Mouse (Mus musculus) olfactory bulb, adult 2 months (tissue): ENCODE results near the gene Foxp4. TPM values are rescaled to one million over a fixed set of nuclear protein-coding genes. Genes with fewer than 3 reads are reported as not detected.

ENCODE experiments used
- H3K27ac ChIP-seq: fragments of 200-500 bp; 2 replicates; pipeline ENCODE4 v1.5.1; 2012; ENCODE audit warnings: low read depth, low read length; ENCODE audit not compliant: insufficient read depth
- H3K4me1 ChIP-seq: fragments of 200-500 bp; 2 replicates; pipeline ENCODE4 v1.6.1; 2012; ENCODE audit warnings: low read length; ENCODE audit not compliant: control insufficient read depth, insufficient read depth
- H3K4me3 ChIP-seq: fragments of 200-500 bp; 2 replicates; pipeline ENCODE4 v1.5.1; 2012; ENCODE audit warnings: mild to moderate bottlenecking, low read depth, low read length, moderate library complexity; ENCODE audit not compliant: insufficient read depth
- CTCF ChIP-seq: fragments of 200-500 bp; IDR thresholded peaks from 2 replicates; pipeline ENCODE4 v1.5.1; 2012; ENCODE audit warnings: low read depth, mild to moderate bottlenecking, low read length, moderate library complexity; ENCODE audit not compliant: insufficient read depth
- POLR2A ChIP-seq: fragments of 200-500 bp; IDR thresholded peaks from 2 replicates; pipeline ENCODE4 v1.6.1; 2012; ENCODE audit warnings: mild to moderate bottlenecking, low read depth, low read length, moderate library complexity; ENCODE audit not compliant: insufficient read depth
- WGBS: fragments of 180-500 bp; shearing (Covaris S2); methylation state at CpG from one replicate; pipeline ENCODE4 v1.1.7; 2018; 5-methylcytosine and 5-hydroxymethylcytosine counted together
- polyA plus RNA-seq: library from polyadenylated mRNA; stranded (reverse); fragments of >200 nt; gene quantifications from 2 replicates; pipeline ENCODE4 v1.2.4, GENCODE M21; 2012; ENCODE audit warnings: low replicate concordance; ENCODE audit not compliant: missing spikeins, insufficient read depth, insufficient read length

Gene Foxp4
- polyA plus RNA-seq, 1 experiment = not detected

DNA sequence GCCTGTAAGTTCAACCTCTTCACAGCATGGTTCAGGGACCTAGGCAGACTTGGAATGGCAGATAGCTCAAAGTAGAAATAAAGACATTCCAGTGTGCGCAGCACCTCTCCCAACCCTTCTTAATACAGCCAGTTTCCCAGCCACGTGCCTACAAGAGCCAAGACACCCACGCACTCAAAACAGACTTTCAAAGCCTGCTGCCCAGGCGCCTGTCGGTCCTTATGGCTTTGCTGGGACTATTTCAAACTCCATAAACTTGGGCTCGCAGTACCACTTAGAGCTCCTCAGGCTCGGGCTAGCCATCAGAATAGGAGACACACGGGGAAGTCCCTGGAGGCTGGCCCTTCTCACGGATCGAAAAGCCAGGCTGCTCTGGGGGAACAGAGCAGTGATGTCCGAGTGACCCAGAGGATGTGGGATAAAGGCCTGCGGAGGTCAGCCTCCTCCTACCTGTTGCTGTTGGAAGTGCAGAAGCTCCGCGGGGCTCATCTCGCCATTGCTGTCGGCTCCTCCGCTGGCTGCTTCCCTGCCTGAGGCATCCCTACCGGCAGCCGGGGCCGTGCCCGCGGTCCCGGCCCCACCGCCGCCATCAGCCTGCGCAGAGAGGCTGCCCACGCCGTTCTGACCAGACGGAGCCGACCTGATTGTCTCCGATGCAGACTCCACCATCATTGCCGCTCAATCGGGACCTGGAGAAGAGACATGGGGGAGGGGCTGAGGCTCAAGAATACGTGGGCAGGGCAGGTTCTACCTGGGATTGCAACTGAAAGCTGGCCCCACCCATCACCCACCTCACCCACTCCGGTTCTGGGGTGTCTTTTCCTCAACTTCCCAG lies 20.4 kb downstream of the Foxp4 start:
- H3K4me3 ChIP-seq = no peak overlapping the region
- TF ChIP-seq CTCF (no peak), POLR2A (no peak)
- H3K4me1 ChIP-seq = peaks cover 2% of the 10 kb centered on the region
- no peak overlapping the region for H3K27ac ChIP-seq
- WGBS = 57% methylated on average over 35 of the region's 35 CpGs

DNA sequence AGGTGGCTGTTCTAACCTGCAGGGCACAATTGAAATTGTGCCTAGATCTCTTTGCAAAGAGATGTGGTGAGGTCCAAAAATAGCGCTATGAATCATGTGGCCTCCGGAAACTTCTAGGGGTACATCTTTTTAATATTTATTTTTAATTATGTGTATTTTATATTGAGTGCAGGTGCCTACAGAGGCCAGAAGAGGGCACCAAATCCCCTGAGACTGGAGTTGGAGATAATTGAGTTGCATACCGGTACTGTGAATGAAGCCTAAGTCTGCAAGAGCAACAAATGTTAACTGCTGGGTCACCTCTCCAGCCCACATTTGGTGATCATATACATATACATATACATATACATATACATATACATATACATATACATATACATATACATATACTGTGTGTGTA lies 22.7 kb downstream of the Foxp4 start:
- no peak for TF ChIP-seq CTCF
- no peak for TF ChIP-seq POLR2A
- WGBS = 66% methylated on average over 3 of the region's 3 CpGs
- Histone ChIP-seq H3K4me1 (peaks cover 6% of the 10 kb centered on the region; the same call in 1 of the 2 replicates), H3K4me3 (no peak overlapping the region), H3K27ac (no peak overlapping the region)

DNA sequence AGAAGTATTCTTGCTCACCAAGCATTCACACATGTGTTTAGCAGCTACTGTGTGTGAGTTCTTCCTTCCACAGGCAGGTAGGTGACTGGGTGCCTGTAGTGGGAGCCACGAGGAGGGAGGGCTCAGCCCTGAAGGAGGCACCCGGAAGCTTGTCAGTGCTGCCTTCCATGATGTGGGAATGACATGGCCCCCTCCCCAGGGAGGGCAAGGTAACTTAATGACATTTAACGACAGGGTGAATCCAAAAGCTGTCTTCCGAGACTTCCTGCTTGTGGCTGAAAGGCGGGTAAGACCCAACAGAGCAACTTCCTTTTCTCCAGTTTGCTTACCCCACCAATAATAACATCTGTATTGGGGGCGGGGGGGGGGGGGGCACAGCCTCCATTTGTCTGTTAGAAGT lies 23.7 kb downstream of the Foxp4 start:
- Histone ChIP-seq H3K27ac (no peak overlapping the region), H3K4me3 (no peak overlapping the region), H3K4me1 (peaks cover 6% of the 10 kb centered on the region; the same call in 1 of the 2 replicates)
- WGBS = 76% methylated on average over 6 of the region's 6 CpGs
- no peak for TF ChIP-seq POLR2A
- TF ChIP-seq CTCF = no peak

DNA sequence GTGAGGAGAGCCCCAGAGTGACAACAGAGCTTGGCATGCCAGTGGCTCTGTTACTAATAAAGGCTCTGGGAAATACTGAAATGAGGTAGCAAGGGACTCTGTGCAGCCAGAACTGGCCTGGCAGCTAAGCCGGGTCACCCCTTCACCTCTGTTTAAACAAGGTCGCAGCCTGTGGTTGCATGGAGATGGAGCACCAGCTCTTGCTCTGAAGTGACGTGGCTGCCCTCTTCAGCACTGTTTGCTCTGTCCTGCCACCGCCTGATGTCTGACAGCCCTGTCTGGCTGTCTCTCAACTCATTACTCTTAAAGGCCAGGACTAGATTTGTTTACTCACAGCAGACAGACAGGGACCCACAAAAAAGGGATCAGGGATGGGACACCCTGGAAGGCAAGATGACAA lies 25.3 kb downstream of the Foxp4 start:
- Histone ChIP-seq H3K4me3 (no peak overlapping the region), H3K27ac (no peak overlapping the region), H3K4me1 (peaks cover 6% of the 10 kb centered on the region; the same call in 1 of the 2 replicates)
- no peak for TF ChIP-seq POLR2A
- no peak for TF ChIP-seq CTCF
- WGBS = 82% methylated on average over 4 of the region's 4 CpGs

DNA sequence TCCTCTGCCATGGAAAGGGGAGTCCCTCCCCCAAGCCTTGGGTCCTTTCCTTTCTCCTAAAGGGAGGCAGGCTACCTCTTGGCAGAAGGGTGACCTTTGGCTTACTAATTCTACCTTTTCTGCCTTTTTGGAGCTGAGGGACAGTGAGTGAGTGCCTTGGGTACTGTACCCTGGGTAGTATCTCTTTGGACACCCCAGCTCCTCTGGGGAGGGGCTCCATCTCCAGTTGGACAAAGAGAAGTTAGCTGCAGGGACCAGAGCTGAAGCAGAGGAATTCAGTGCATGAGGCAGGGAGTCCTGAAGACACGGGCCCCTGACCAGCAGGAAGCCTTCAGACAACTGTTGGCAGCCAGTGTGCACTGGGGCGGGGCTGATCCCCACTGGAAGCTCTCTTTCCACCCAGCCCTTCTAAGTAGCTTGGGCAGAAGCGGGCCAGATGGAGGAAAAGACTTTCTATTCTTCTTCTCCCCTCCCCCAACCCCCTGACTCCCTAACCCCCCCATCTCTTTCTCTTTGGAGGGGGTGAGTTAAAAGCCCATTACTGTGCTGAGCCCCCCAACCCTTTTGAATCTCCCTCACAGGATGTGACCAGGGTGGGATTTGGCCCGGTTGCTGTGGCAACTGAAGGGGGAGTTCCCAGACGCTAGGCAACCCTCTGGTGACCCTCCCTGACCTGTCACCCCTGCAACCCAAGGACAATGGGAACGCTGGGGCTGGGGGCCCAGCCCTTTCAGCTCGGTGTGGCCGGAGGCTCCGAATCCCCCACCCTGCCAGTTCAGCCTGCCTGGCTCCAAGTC lies 26.3 kb downstream of the Foxp4 start:
- 34% methylated on average over 9 of the region's 9 CpGs for WGBS
- TF ChIP-seq CTCF (no peak), POLR2A (no peak)
- no peak overlapping the region for H3K27ac ChIP-seq

DNA sequence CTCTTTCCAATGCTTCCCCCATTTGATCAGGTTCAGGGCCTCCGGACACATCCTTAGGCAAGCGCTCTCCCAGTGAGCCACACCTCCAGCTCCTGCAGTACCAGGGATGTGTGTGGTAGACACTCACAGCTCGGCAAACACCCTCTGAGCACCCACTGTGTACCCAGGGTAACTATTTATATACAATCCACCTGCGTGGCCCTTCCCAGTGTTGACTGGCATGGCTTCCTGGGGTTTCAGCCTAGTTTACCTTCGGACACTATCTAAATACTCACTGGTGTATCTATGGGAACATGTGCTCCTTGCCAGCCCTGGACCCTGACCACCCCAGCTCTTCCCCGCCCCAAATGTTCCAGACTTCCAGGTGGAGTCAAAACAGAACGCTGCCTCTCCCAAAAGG lies 34.7 kb downstream of the Foxp4 start:
- no peaks in the 10 kb centered on the region for H3K4me1 ChIP-seq

More for the DNA sequence above, 26.3 kb downstream of the Foxp4 start:
- Histone ChIP-seq H3K4me1 (peaks cover 6% of the 10 kb centered on the region; the same call in 1 of the 2 replicates), H3K4me3 (no peak overlapping the region)

DNA sequence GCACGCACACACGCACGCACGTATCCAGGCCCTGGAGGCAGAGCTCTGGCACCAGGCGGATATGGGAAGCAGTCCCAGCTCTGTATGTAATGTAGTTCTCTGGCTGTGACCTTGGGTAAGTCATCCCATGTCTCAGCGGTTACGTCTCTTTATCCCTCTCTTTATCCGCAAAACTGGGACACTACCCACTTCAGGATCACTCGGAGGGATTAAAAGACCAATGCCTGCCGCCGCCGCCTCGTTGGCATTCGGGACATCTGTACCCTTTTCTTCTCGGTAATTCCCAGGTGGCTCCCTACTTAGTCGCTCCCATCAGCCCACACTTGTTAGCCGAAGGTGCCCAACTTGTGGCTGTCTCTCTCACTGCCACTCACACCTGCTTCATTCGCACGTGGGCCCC lies 35.2 kb downstream of the Foxp4 start:
- 74% methylated on average over 19 of the region's 19 CpGs for WGBS
- Histone ChIP-seq H3K27ac (no peak overlapping the region), H3K4me1 (no peaks in the 10 kb centered on the region), H3K4me3 (no peak overlapping the region)
- TF ChIP-seq POLR2A (no peak), CTCF (no peak)

More for the DNA sequence above, 34.7 kb downstream of the Foxp4 start:
- TF ChIP-seq POLR2A (no peak), CTCF (no peak)
- Histone ChIP-seq H3K4me3 (no peak overlapping the region), H3K27ac (no peak overlapping the region)
- 78% methylated on average over 7 of the region's 7 CpGs for WGBS

DNA sequence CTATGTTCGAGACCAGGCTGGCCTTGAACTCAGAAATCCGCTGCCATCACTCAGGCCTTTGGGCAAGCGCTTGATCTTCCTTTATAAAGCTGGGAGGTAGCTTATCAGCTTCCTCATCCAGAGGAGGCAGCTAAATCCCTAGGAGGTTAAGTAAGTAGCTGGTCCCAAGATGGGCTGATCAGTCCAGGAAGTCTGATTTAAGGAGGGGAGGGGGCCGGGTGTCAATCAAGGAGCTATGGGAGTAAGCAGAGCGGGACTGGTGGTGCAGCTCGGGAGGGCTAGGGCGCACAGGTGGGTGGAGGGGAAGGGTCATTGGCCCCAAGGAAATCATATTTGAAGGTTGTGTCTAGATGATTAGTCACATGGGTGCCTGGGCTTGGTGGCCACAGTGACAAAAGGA lies 35.8 kb downstream of the Foxp4 start:
- no peak overlapping the region for H3K27ac ChIP-seq
- 97% methylated on average over 7 of the region's 7 CpGs for WGBS
- no peaks in the 10 kb centered on the region for H3K4me1 ChIP-seq
- TF ChIP-seq CTCF = no peak
- no peak for TF ChIP-seq POLR2A
- H3K4me3 ChIP-seq = no peak overlapping the region

DNA sequence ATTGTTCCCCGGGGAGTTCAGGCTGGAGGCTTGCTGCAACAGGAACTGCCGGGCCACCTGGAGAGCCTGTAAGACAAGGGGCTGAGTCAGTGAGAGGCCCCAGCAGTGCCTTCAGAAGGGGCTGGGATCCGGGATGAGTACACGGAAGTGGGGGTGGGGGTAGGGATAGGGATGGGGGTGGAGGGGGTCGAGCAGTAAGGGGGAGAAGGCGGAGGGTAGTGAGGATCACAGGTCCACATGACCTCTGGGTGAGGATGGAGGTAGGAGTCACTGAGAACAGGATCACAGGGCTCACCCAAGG lies 36.3 kb downstream of the Foxp4 start:
- 46% methylated on average over 6 of the region's 6 CpGs for WGBS
- no peak overlapping the region for H3K27ac ChIP-seq
- no peak overlapping the region for H3K4me3 ChIP-seq
- no peak for TF ChIP-seq CTCF
- no peak for TF ChIP-seq POLR2A
- no peaks in the 10 kb centered on the region for H3K4me1 ChIP-seq
